Mouse (Mus musculus) spleen, postnatal 36 days (tissue): ENCODE measurements around the gene Reg1.
"Not testable (repeated sequence)": the region's sequence is repeated elsewhere in the genome, so short reads cannot be mapped to it uniquely, and the experiment has no call there.

Experiments used
- DNase-seq, 2 experiments: peaks; one replicate each; pipeline ENCODE4 v3.0.0; 2022; ENCODE audit warnings: low spot score in 2 of 2, mixed read lengths in 1 of 2

The Reg1 gene

DNA sequence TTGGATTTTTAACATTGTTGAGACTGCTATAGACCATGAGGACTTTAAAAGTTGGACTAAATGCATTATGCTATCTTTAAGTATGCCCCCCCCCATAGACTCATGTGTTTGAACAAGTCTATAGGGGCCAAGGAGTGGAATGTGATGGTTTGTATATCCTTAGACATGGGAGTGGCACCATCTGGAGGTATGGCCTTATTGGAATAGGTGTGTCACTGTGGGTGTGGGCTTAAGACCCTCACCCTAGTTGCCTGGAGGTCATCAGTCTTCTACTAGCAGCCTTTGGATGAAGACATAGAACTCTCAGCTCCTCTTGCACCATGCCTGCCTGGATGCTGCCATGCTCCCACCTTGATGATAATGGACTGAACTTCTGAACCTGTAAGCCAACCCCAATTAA, at the start of gene Reg1:
Gene Reg1 (plus strand): TSS at position 301 of the 400 bp plus-strand sequence.
- DNase-seq: not testable (repeated sequence)

- no peak for DNase-seq
Observed at GRCm38 (mm10) chr6:78378765-78379164, 43.7 kb upstream of the Reg1 start, which contains the start of gene Reg3d. Gene Reg3d (minus strand): TSS chr6:78378865.

GRCm38 (mm10) chr6:78380409-78380808, 42.1 kb upstream of the Reg1 start, which contains the start of gene Reg3a:
Gene Reg3a (plus strand): TSS chr6:78380709.
- no peak for DNase-seq

DNA sequence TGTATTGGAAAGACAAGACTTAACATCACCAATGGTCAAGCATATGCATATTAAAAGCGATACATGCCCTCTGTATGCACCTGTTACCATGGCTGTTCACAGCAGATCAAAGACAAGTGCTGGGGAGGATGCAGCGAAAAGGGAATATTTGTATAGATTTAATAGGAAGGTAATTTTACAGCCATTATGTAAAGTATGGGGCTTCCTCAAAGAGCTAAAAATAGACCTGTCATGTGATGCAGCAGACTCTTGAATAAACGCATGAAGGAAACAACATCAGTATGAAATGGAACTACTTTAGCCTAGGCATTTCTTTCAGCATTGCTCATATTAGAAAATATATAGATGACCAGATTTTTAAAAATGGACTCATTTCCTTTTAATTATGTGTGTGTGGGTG, 36.9 kb upstream of the Reg1 start:
- no peak for DNase-seq

DNA sequence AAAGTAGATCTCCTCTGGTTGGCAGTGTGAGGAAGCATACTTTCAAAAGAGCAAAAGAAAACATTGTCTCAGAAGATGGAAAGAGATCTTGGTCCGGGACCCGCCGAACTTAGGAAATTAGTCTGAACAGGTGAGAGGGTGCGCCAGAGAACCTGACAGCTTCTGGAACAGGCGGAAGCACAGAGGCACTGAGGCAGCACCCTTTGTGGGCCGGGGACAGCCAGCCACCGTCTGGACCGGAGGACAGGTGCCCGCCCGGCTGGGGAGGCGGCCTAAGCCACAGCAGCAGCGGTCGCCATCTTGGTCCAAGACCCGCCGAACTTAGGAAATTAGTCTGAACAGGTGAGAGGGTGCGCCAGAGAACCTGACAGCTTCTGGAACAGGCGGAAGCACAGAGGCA, 27.2 kb upstream of the Reg1 start, which contains the start of gene Reg2:
Gene Reg2 (plus strand): TSS at position 301 of the 400 bp plus-strand sequence.
- not testable (repeated sequence) for DNase-seq

- no peak for DNase-seq
Observed at GRCm38 (mm10) chr6:78425497-78425896, 3.0 kb downstream of the Reg1 start.

DNA sequence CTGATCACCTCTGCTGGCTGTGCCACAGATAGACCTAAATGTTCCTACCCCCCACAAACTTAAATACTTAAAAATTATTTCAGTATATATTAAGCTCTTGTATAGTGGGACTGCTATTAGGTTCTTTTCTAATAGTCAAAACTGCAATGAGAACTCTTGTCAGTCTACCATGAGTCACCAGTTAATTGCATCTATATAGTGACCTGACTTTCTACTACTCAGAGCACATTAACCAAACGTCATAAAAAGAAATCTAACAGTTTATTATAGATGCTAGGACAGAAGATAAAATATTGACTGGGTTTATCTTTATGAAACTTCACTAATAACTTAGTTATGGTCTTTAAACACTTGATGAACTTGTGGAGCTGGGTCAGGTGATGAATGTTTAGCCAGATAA, 24.7 kb downstream of the Reg1 start:
- DNase-seq: no peak

DNA sequence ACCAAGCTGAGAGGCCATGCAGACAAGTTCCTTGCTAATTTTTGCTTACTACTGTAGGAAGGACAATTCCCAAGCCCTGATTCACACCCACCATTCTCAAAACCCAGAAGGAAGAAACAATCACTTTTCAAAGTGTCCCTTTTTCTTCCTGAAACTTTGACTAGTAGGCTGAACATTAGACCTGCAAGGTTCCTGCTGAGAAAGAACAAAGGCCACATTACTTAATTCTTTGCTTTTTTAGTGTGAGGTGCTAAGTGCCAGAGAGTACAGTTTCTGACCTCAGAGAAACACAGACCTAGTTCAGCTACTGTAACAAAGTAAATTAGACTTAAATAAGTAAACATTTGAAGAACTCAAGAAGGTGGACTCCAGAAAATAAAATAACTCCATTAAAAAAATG, 25.9 kb downstream of the Reg1 start:
- DNase-seq: no peak

GRCm38 (mm10) chr6:78452804-78453203, 30.3 kb downstream of the Reg1 start:
- DNase-seq: no peak

DNA sequence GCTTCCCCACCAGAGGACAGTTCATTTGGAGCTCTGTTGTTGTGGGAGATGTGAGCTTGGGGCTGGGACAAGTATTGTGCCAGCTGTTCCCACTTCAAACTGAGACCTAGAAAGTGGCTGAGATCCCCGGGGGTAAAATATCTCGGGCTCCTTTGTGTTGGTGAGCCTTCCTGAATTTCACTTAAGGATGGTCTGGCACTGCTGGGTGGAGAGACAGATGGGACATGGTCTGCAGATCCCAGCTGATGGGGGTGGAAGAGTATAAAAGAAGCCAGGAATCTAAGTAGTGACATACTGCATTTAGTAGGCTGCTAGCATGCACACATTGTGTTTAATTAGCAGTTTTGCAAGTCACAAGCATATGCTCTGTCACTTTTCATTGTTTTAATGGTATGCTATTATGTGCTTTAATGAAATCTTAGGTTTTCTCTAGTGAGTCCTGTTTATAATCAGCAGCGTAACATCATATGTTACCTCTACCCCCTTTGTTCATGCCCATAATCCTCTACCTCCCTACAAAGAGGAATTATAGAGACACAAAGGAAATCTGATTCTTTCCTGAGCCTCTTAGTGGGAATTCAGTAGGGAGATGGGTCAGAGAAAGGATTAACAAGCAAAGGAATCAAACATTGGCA, 37.8 kb downstream of the Reg1 start:
- no peak for DNase-seq

- DNase-seq: no peak
Observed at GRCm38 (mm10) chr6:78462360-78462759, 39.8 kb downstream of the Reg1 start.

DNA sequence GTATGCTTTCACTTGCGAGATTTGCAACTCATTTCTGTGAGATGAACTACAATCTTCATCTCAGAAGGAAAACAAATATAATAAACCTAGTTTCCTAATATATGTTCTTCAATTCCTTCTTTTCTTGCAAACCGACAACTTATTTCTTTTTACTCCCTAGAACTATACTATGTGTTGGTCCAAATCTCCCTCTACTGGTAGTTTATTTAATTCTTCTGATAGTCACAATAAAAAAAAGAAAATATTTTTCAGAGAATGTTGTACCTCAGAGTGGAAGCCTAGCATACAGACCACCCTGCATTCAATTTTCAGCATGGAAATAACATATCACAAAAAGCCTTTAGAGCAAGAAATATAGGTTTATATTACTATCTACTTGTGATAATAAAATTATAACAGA, 40.8 kb downstream of the Reg1 start:
- DNase-seq: no peak

DNA sequence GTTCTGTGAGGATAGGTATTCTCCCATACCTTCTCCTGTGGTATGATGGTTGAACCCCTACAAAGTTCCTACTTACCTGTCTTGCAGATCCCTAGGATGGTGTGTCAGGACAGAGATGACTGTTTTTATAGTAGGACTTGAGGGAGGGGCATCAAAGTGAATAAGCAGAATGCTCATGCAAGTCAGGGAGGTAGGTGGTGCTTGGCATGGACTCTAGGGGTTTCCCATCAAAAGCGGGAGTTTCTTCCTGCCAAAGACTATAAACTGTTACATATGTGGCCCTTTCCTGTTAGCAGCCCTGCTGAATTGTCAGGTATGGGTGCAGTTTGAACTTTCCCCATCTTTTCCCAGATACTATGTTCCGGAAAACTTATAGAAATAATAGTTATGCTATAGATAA, 46.3 kb downstream of the Reg1 start, which contains the start of gene Reg3g:
Gene Reg3g (minus strand): TSS at position 101 of the 400 bp plus-strand sequence.
- no peak for DNase-seq

DNA sequence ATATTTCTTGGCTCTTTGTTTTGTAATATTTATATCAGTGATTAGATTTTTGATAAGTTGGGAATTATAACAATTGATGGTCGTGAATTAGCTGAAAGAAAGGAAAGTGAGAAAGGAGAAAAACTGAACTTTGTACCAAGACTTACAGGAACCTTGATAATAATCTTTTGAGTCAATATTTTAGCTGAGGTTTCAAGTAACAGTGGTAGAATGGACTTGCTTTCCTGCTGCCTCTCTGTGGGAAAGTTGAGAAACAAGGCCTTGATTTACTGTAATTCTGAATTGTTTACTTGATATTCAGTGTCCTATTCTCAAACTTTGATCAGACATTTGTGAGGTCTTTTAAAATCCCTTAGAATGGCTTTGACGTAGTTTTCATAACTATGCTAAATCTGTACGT, 46.8 kb downstream of the Reg1 start:
- DNase-seq: no peak
